Mouse (Mus musculus) heart, embryonic 12.5 days (tissue): ENCODE results near the gene Pam. TPM values are rescaled to one million over a fixed set of nuclear protein-coding genes. Genes with fewer than 3 reads are reported as not detected.
A peak's percentile ranks its signal among the peaks of the same experiment; 100 is the strongest.

Source experiments
- ATAC-seq: fragments of 200-750 bp; cut with Nextera tagmentation; 2 replicates; pipeline ENCODE4 v1.8.0; 2017; ENCODE audit warnings: moderate TSS enrichment, moderate library complexity; ENCODE audit not compliant: insufficient number of reproducible peaks, low FRiP score
- H3K27ac ChIP-seq: fragments of 300-500 bp; sonication (generic); 2 replicates; pipeline ENCODE4 v1.5.1; 2016; ENCODE audit warnings: mild to moderate bottlenecking, moderate library complexity; ENCODE audit not compliant: poor library complexity, severe bottlenecking
- H3K27me3 ChIP-seq: fragments of 300-500 bp; sonication (generic); replicated peaks from 2 replicates; pipeline ENCODE4 v1.6.1; 2016; ENCODE audit warnings: mild to moderate bottlenecking, moderate library complexity
- H3K36me3 ChIP-seq: fragments of 300-500 bp; sonication (generic); 2 replicates; pipeline ENCODE4 v1.6.1; 2016; ENCODE audit warnings: mild to moderate bottlenecking, moderate library complexity
- H3K4me1 ChIP-seq: fragments of 300-500 bp; sonication (generic); replicated peaks from 2 replicates; pipeline ENCODE4 v1.6.1; 2016; ENCODE audit warnings: mild to moderate bottlenecking
- H3K4me2 ChIP-seq: fragments of 300-500 bp; sonication (generic); 2 replicates; pipeline ENCODE4 v1.6.1; 2016; ENCODE audit warnings: mild to moderate bottlenecking, moderate library complexity
- H3K4me3 ChIP-seq: fragments of 300-500 bp; sonication (generic); 2 replicates; pipeline ENCODE4 v1.5.1; 2016; ENCODE audit warnings: mild to moderate bottlenecking
- H3K9ac ChIP-seq: fragments of 300-500 bp; sonication (generic); 2 replicates; pipeline ENCODE4 v1.6.1; 2016; ENCODE audit warnings: mild to moderate bottlenecking, moderate library complexity
- H3K9me3 ChIP-seq: fragments of 300-500 bp; sonication (generic); replicated peaks from 2 replicates; pipeline ENCODE4 v1.6.1; 2016; ENCODE audit warnings: mild to moderate bottlenecking, moderate library complexity
- WGBS: fragments of 180-500 bp; shearing (Covaris S2); methylation state at CpG from one replicate; pipeline ENCODE4 v1.1.7; 2016; 5-methylcytosine and 5-hydroxymethylcytosine counted together
- polyA plus RNA-seq: library from polyadenylated mRNA; unstranded; fragments of >200 nt; fragmentation: Nextera tagmentation; extraction: Ambion mirVana; gene quantifications from 2 replicates; pipeline ENCODE4 v1.2.1, GENCODE M21; 2016

The Pam gene
- 376 and 393 TPM in 2 replicates for polyA plus RNA-seq

DNA sequence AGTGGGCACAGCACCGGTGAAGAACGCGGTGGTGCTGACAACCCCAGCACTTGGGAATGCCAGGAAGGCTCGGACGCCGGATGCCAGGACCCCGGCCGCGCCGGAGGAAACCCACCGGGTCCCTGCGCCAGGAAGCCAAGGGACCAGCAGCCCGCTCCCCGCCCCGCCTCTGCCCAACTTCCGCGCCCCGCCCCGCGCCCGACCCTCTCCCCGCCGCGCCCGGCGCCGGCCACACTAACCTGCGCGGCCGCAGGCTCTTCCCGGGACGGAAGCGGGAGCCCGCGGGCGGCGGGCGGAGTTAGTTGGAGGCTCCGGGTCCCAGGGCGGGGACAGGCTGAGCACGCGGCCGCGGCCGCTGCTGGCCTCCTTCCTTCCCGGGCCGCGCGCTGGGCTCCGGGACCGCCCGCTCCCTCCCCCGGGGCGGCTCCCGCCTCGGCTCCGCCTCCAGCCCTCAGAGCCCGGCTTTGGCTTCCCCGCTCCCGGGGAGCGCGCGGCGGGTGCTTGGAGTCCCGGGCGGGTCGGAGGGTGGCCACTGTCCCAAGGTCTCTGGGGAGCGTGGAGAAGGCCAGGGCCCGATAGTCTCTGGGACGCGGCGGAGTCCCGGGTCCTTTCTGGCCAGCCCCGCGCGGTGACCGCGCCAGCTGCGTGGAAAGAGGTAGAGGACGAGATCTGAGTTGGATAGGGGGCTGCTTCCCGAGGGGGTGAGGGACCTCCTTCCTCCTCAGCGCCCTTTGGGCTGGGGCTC is at the start of gene Pam:
Gene Pam, minus strand, starts transcription at position 401 of the 745 bp plus-strand sequence.
- H3K27me3 ChIP-seq = no peaks in the 10 kb centered on the region
- peak within 1 kb of the TSS; percentile 89 for H3K9ac ChIP-seq
- peaks cover 9% of the 10 kb centered on the region; the same call in 1 of the 2 replicates for H3K4me1 ChIP-seq
- peak within 1 kb of the TSS; percentile 91 for H3K27ac ChIP-seq
- ATAC-seq = peak; percentile 93
- peak within 1 kb of the TSS; percentile 80 for H3K4me2 ChIP-seq
- no peaks in the 10 kb centered on the region for H3K9me3 ChIP-seq
- peak within 1 kb of the TSS; percentile 83 for H3K4me3 ChIP-seq
- WGBS = 0% methylated on average over 71 of the region's 82 CpGs
- H3K36me3 ChIP-seq = no peaks in the 10 kb centered on the region

DNA sequence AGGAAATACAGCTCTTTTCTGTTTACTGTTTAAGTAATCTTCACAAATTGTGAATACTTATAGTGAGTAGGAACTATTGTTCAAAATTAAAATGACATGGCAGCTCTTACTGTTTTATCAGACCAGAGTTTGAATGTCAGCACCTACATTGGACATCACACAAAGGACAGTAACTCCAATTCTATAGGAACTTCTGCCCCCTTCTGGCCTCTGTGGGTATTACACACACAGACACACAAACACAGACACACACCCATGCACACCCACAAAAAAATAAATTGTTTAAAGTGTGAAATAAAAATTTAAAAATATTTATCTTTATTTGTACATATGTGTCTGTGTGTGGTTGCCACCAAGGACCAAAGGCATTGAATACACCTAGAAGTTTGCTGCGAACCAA is 49.4 kb upstream of the Pam start:
- no peak for ATAC-seq
- no peak overlapping the region for H3K4me2 ChIP-seq
- H3K27me3 ChIP-seq = no peaks in the 10 kb centered on the region
- 84% methylated on average over 1 of the region's 1 CpGs for WGBS
- H3K36me3 ChIP-seq = no peaks in the 10 kb centered on the region
- H3K9me3 ChIP-seq = peaks cover 4% of the 10 kb centered on the region; the same call in 1 of the 2 replicates
- H3K9ac ChIP-seq = no peak overlapping the region
- H3K4me3 ChIP-seq = no peak overlapping the region
- H3K4me1 ChIP-seq = no peaks in the 10 kb centered on the region
- H3K27ac ChIP-seq = no peak overlapping the region

DNA sequence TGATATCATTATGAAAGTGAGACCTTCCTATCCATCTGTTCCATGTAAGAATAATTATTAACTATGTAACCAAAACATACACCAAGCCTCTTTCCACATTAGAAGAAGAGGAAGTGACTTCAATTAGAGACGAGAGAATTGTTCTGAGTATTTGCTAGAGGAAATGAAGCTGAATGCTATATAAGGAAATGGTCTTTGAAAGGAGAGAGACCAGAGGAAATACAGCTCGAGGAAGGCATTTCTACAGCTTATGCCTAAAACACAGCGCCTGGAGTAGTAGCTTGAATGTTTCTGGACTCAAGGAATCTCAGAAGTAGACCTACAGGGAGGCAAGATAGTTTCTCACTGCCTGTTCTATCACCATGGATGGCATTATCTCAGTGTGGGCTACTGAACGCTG is 35.8 kb upstream of the Pam start:
- Histone ChIP-seq H3K4me2 (no peak overlapping the region), H3K4me1 (0 out of 2 replicates have a peak, but pooled peaks cover 2% of the 10 kb centered on the region), H3K4me3 (no peak overlapping the region), H3K9ac (no peak overlapping the region), H3K36me3 (no peaks in the 10 kb centered on the region), H3K27me3 (no peaks in the 10 kb centered on the region), H3K27ac (no peak overlapping the region), H3K9me3 (no peaks in the 10 kb centered on the region)
- 46% methylated on average over 4 of the region's 4 CpGs for WGBS
- no peak for ATAC-seq

DNA sequence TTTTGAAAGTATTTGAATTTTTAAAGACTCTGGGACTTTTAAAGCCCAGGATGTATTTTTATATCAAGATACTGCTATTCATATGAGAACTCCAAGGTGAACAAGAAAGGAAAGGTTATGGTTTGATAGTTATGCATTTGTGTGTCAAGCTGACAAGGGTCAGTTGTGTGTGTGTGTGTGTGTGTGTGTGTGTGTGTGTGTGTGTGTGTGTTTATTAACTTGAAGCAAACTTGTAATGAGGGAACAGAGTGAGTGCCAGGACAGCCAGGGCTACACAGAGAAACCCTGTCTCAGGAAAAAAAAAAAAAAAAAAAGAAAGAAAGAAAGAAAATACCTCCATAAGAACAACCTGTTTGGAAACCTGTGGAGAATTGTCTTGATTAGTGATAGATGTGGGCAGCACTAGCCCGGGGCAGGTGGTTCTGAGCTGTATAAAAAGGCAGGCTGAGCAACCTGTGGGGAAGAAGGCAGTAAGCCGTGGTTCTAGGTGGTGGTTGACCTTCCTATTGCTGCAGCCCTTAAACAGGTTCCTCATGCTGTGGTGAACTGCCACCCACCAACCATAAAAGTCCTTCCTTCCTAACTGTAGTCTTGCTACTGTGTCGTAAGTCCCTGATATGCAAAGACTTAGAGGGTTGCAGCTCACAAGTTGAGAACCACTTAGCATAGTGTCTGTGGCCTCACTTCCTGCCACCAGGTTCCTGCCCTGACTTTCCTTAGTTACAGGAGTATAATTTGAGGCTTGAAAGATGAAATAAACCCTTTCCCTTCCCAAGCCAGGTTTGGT is 34.3 kb upstream of the Pam start:
- H3K4me1 ChIP-seq = 0 out of 2 replicates have a peak, but pooled peaks cover 2% of the 10 kb centered on the region
- H3K4me2 ChIP-seq = no peak overlapping the region
- H3K36me3 ChIP-seq = no peaks in the 10 kb centered on the region
- H3K9me3 ChIP-seq = no peaks in the 10 kb centered on the region
- H3K9ac ChIP-seq = no peak overlapping the region
- H3K4me3 ChIP-seq = no peak overlapping the region
- no peaks in the 10 kb centered on the region for H3K27me3 ChIP-seq
- no peak for ATAC-seq
- WGBS = 75% methylated on average over 3 of the region's 3 CpGs
- no peak overlapping the region for H3K27ac ChIP-seq

DNA sequence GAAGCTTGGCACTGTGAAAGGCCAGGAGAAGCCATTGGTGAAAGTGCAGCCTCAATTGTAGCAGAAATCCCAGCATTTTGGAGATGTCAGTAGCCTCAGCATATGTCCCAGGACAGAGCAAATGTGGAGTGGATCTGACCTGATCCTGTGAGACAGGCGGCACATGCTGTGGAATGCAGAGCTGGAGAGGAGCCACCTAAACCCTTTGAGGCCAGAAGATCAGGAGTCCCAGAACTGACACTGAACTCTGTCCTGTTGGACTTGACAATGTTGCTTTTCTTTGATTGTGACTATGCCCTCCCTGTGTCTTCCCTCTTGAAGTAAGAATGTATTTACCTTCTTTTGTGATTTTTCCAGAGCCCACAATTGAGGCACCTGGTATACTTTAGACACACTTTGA is 33.7 kb upstream of the Pam start:
- 55% methylated on average over 1 of the region's 1 CpGs for whole genome bisulfite sequencing
- ATAC-seq = no peak
- H3K27me3 ChIP-seq = no peaks in the 10 kb centered on the region

DNA sequence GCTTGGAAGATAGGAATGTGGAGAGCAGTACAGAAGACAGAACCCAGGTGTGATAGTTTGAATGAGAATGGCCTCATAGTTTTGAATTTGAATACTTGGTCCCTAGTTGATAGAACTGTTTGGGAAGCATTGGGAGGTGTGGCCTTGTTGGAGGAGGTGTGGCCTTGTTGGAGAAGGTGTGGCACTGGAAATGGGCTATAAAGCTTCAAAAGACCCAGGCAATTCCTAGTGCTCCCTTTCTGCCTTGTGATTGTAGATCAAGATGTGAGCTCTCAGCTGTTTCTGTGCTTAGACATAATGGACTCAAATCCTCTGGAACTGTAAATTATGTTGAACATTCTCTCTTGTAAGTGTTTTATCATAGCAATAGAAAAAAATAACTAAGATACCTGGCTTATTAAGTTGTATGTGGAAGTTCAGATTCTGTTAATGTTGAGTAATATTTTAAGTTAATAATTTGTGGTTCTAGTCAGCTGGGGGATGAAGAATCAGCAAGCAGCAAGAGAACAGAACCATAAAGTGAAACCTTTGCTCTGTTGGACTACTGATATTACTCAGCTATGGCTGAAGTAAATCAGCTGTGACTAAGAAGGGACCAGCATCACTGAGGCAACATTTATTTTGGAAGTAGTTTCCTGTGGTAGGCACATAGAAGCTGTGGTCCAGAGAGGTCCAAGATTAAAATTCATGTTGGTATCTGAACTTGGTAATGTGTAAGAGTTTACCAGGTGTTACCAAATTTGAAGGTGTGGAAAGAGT is 33.1 kb upstream of the Pam start:
- Histone ChIP-seq H3K9ac (no peak overlapping the region), H3K36me3 (no peaks in the 10 kb centered on the region), H3K4me3 (no peak overlapping the region), H3K27ac (no peak overlapping the region), H3K4me2 (no peak overlapping the region), H3K9me3 (no peaks in the 10 kb centered on the region), H3K27me3 (no peaks in the 10 kb centered on the region), H3K4me1 (0 out of 2 replicates have a peak, but pooled peaks cover 2% of the 10 kb centered on the region)
- no peak for ATAC-seq

More for the DNA sequence above, 33.7 kb upstream of the Pam start:
- Histone ChIP-seq H3K27ac (no peak overlapping the region), H3K4me1 (0 out of 2 replicates have a peak, but pooled peaks cover 2% of the 10 kb centered on the region), H3K4me3 (no peak overlapping the region), H3K36me3 (no peaks in the 10 kb centered on the region), H3K9me3 (no peaks in the 10 kb centered on the region), H3K9ac (no peak overlapping the region), H3K4me2 (no peak overlapping the region)

DNA sequence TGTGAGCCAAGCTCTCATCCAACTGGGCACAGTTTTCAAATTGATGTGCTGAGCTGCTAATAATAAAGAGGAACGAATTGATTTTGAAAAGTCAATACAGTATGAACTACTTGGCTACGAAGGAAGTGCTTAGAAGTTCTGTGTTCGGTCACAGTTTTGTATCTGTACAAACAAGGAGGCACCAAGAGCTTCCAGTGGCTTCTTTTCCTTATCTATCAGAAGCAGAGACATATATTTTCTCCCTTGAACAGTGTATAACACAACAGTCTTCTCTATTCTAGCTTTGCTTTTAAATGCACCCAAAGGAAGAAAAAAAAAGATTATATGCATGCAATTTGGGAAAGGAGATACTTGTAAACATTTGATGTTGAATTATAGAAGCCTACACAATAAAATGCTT is 30.8 kb upstream of the Pam start:
- no peak overlapping the region for H3K4me3 ChIP-seq
- H3K27me3 ChIP-seq = no peaks in the 10 kb centered on the region
- no peak overlapping the region for H3K9ac ChIP-seq
- H3K4me2 ChIP-seq = no peak overlapping the region
- H3K4me1 ChIP-seq = no peaks in the 10 kb centered on the region
- no peak overlapping the region for H3K27ac ChIP-seq
- no peaks in the 10 kb centered on the region for H3K9me3 ChIP-seq
- 75% methylated on average over 3 of the region's 3 CpGs for WGBS
- ATAC-seq = no peak
- H3K36me3 ChIP-seq = no peaks in the 10 kb centered on the region

DNA sequence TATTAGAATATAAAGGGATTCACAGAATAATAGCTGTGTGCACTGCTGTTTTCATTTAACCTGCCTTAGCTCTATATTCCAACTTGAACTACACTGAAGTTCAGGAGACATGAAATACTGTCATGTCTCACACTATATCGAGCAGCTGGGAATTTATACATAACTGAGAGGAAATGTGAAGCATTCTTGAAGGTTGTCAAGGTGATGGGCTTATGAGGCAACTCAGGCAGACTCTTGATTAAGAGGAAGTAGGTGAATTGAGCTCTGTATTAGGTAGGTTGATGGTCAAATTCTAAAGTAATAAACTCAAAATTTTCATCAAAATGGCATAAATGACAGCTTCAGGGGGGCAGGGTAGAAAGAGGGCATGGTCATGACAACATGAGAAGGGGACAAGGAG is 29.3 kb upstream of the Pam start:
- WGBS = 76% methylated on average over 1 of the region's 1 CpGs
- H3K9ac ChIP-seq = no peak overlapping the region

DNA sequence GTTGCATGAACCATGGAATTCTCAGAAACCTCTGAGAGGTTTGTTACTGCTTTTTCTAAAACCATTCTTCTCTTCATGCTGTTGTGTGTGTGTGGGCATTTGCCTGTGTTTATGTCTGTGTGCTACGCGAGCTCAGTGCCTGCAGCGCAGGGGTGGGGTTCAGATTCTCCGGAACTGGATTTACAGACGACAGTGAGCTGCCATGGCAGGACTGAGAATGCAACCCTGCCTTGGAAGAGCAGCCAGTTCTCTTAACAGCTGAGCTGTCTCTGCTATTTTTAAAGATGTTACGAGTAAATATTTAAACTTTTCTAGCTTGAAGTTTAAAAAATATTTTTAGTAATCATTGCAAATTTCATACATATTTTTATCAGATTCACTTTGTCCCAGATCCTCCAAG is 24.1 kb upstream of the Pam start:
- H3K4me1 ChIP-seq = no peaks in the 10 kb centered on the region
- ATAC-seq = no peak
- H3K27me3 ChIP-seq = no peaks in the 10 kb centered on the region
- no peak overlapping the region for H3K9ac ChIP-seq
- no peaks in the 10 kb centered on the region for H3K36me3 ChIP-seq
- H3K27ac ChIP-seq = no peak overlapping the region
- H3K4me3 ChIP-seq = no peak overlapping the region
- H3K9me3 ChIP-seq = no peaks in the 10 kb centered on the region
- no peak overlapping the region for H3K4me2 ChIP-seq
- 84% methylated on average over 6 of the region's 6 CpGs for WGBS

More for the DNA sequence above, 29.3 kb upstream of the Pam start:
- H3K27me3 ChIP-seq = no peaks in the 10 kb centered on the region
- H3K4me1 ChIP-seq = no peaks in the 10 kb centered on the region
- no peak overlapping the region for H3K4me2 ChIP-seq
- no peak for ATAC-seq
- no peak overlapping the region for H3K27ac ChIP-seq
- H3K9me3 ChIP-seq = no peaks in the 10 kb centered on the region
- H3K4me3 ChIP-seq = no peak overlapping the region
- no peaks in the 10 kb centered on the region for H3K36me3 ChIP-seq

DNA sequence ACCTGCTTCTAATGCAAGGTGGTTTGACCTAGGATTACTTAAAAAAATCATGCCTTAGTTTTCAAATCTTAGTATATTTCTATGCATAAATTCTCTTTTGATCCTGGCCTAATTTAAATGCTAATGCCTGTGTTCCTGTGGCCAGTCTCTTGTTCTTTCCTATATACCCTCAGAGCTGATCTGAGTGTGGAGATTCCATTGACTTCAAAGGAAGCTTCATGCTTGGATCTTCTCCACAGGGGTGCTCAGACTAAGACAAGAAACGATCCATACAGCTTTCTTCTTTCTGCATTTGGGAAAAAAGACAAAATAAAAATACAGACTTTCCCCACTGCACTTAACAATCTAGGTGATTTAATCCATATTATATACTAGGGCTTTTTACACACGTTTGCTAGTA is 12.2 kb upstream of the Pam start:
- H3K36me3 ChIP-seq = no peaks in the 10 kb centered on the region
- no peaks in the 10 kb centered on the region for H3K27me3 ChIP-seq
- H3K27ac ChIP-seq = no peak overlapping the region
- H3K4me3 ChIP-seq = no peak overlapping the region
- no peaks in the 10 kb centered on the region for H3K4me1 ChIP-seq
- H3K9ac ChIP-seq = no peak overlapping the region
- no peak overlapping the region for H3K4me2 ChIP-seq
- H3K9me3 ChIP-seq = no peaks in the 10 kb centered on the region
- WGBS = 57% methylated on average over 2 of the region's 2 CpGs
- no peak for ATAC-seq

DNA sequence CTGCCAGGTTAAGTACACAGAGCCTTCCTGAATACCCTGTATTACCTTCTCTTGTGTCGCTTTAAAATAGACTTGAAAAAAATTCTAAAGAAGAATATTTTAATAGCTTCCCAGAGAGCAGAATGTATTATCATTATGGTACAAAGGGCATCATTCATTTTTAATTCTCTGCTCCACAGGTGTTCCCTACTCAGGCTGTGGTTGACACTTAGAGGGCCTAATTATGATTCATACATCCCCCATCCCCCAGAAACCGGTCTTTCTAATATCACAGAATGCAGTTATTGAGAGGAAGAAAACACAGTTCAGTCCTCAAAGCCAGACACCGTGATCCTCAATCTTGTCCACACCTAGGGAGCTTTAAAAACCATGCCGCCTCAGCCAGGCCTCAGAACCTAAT is 4.0 kb upstream of the Pam start:
- H3K4me2 ChIP-seq = no peak overlapping the region
- WGBS = 78% methylated on average over 4 of the region's 4 CpGs
- no peaks in the 10 kb centered on the region for H3K27me3 ChIP-seq
- H3K4me3 ChIP-seq = no peak overlapping the region
- no peak overlapping the region for H3K9ac ChIP-seq
- H3K4me1 ChIP-seq = peaks cover 9% of the 10 kb centered on the region; the same call in 1 of the 2 replicates
- no peak for ATAC-seq
- no peaks in the 10 kb centered on the region for H3K9me3 ChIP-seq
- H3K27ac ChIP-seq = no peak overlapping the region
- H3K36me3 ChIP-seq = no peaks in the 10 kb centered on the region
